Mouse (Mus musculus): ENCODE results near the gene Gm47289.

GRCm38 (mm10) chr9:119155826-119156225 is 3.1 kb upstream of the Gm47289 start:
- TF ChIP-seq CTCF (IDR thresholded peaks at IDR 0.05; ENCODE audit: low read depth) (no peak), EP300 (IDR thresholded peaks at IDR 0.05; ENCODE audit: low read depth) (no peak)

Measured in liver, embryonic 14.5 days (tissue).